Mouse (Mus musculus): ENCODE measurements around the gene Gm12117.

Gene Gm12117

DNA sequence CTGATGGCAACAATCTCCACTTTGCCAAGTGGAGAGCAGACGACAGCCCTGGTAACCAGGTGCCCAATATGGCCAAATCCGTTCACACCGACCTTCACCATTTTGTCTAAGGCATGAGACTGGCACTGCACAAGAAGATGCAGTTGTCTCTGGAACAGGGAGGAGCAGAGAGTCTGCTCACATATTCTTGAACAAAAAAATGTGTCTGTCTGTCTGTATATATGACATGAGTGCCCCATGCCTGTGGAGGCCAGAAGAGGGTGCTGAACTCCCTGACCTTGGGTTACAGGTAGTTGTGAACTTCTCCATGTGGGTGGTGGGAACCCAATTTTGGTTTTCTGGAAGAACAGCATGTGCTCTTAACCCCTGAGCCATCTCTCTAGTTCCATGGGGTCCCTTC, at the start of gene Gm12117:
Gm12117 (minus strand) TSS at position 101 of the 400 bp plus-strand sequence.
- 98% methylated on average over 3 of the region's 3 CpGs for WGBS

DNA sequence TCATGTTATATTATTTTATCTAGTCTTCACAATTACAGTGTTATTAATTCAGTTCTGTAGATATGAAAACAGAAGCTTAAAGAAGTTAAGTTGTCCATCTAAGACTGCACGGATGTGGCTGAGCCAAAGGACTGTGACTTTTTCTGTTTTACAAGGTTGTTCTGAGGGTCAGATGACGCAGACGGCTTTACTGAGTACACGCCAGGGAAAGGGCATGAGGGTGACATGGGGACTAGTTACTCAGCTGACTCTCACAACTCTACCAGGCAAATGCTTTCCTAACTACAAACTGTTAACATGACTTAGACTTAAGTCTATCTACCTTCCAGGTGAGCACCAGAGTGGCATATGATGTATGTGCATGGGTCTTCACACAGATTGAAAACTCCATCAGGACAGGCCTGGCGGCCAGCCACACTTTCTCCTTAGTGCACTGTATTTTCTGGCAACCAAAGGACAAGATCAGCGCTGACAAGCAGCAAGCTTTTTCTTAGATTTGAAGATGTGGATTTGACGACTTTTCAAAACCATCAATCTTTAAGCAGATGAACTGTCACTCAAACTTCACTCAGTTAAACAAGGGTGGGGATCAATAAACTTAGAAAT, 42.6 kb upstream of the Gm12117 start:
- 92% methylated on average over 7 of the region's 7 CpGs for WGBS

GRCm38 (mm10) chr11:33309566-33309965, 33.0 kb upstream of the Gm12117 start:
- WGBS = 86% methylated on average over 4 of the region's 4 CpGs

GRCm38 (mm10) chr11:33300859-33301258, 24.3 kb upstream of the Gm12117 start:
- WGBS = 78% methylated on average over 8 of the region's 8 CpGs

DNA sequence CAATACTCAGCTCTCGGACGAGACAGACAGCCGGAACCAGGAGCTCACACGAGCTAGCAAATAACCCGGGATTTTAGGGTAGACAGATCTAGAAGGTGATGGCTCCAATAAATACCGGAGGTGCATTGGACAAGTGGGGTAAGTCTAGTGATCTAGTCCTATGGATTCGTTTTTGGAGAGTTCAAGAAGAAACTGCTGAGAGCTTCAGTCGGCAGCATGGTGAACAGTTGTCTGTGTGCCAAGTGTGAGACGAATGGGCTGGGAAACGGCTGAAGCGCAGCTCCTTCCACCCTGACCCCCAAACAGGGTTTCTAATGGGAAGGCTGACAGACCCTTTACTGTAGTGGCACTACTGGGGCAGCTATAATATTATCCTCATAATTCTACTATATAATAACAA, 22.8 kb upstream of the Gm12117 start:
- WGBS = 86% methylated on average over 11 of the region's 11 CpGs

GRCm38 (mm10) chr11:33297121-33297520, 20.6 kb upstream of the Gm12117 start:
- 78% methylated on average over 8 of the region's 8 CpGs for WGBS

GRCm38 (mm10) chr11:33295422-33295821, 18.9 kb upstream of the Gm12117 start:
- 57% methylated on average over 3 of the region's 3 CpGs for WGBS

- WGBS = 82% methylated on average over 6 of the region's 6 CpGs
These were observed 17.5 kb upstream of the Gm12117 start for GRCm38 (mm10) chr11:33294063-33294462.

- WGBS = 77% methylated on average over 2 of the region's 2 CpGs
These were observed 2.0 kb upstream of the Gm12117 start for GRCm38 (mm10) chr11:33278571-33278970.

DNA sequence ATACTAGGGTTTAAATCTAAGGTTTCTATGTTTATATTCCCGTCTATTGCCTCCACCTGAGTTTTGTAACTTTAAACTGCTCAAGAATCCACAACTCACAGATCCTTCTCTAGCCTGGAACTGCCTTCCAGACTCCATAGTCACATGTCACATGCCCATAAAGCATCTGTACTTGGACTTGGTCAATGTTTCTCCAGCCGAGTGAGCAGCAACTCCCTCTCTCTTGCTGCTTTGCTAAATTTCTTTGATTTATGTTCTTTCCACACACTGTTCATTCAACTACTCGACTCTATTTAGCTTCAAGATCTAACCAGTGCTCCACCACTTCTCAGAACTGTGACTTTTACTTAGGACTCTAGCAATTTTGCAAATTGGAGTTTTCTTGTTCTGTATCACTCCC, 1.7 kb downstream of the Gm12117 start:
- WGBS = 86% methylated on average over 3 of the region's 3 CpGs

DNA sequence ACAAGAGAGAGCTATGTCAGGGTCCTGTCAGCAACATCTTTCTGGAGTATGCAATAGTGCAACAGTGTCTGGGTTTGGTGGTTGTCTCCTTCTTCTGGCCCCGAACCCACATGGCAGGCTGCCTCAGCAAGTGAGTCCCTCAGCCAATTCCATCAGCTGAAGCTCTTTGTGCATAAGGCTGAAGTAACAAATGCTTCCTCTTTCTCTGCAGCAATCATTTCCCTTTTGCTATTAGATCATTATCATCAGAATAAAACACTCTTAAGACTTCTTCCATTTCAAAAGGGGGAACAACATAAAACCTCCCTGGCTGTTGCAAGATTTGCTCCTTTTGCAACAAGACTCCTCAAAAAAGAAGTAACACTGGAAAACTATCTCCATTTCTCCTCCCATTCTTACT, 2.2 kb downstream of the Gm12117 start:
- 65% methylated on average over 1 of the region's 1 CpGs for WGBS

- 92% methylated on average over 3 of the region's 3 CpGs for WGBS
These were observed 36.2 kb downstream of the Gm12117 start for GRCm38 (mm10) chr11:33240295-33240694.

DNA sequence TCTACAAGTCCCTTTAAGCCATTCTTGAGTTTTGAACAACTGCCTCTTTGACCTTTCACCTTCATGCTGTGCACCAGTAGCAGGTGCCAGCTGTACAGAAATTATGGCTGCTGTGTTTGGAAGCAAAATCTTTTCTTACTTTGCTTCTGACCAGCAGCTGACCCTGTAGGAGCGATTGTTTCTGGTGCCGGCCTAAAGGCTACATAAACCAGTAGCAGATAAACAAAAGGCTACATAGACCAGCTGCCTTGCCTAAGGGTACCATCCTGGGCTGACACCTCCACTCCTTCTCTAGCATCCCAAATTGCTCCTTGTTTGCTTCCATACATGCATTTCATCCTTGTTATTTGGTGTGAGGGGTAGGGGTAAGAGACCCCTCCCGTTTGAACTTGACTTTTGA, 42.4 kb downstream of the Gm12117 start:
- WGBS = 79% methylated on average over 3 of the region's 3 CpGs

DNA sequence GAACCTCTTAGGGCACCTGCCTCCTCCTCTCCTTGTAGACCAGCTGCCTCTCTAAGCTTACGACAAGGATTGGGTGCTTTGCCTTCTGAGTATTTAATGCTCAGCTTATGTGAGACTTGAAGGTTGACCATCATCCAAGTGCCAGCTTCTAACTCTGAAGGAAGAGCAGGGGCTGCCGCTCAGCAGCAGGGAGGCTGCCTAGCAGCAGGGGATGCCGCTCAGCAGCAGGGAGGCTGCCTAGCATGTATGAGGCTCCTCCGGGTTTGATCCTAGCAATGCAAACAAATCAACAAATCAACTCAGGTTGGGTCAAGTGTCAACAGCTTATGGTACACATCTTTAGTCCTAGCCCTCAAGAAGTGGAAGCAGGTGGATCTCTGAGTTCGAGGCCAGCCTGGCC, 44.5 kb downstream of the Gm12117 start:
- WGBS = 91% methylated on average over 5 of the region's 5 CpGs

DNA sequence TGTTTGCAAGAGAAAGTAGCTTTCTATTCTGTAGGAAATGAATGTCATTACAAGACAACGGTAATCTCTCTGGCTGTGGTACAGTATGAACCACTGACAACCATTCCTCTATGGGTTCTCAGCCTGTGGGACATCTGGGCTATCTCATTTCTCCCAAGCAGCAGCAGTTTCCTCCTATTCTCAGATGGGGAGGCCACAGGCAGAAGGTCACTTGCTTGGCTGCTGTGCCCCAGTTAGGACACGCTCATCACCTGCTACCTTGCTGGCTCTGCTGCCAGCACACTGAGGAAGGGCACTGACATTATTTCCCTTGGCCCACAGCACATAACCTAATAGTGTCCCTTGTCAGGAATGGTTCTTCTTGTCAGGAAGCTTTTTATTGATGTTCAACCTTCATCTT, 48.4 kb downstream of the Gm12117 start:
- WGBS = 87% methylated on average over 2 of the region's 2 CpGs

DNA sequence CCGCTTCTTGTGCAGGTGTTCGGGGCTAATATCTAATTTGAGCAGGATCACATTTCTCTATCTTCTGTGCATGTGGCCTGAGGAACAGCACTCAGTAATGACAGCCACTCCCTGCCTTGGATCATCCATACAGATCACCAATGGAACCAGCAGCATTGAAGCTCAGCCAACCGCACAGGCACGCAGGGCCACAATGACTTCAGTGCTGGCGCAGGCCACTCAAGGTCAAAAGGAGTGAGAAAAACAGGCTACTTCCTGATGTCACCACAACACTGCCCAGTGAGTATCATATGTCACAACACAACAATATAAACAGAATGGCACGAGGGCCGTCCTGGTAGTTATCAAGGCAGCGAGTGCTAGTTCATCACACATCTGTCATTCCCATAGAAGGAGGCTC, 50.0 kb downstream of the Gm12117 start:
- 89% methylated on average over 8 of the region's 8 CpGs for WGBS
